Mouse (Mus musculus): ENCODE results near the gene Fam71f2. TPM values are rescaled to one million over a fixed set of nuclear protein-coding genes. Genes with fewer than 3 reads are reported as not detected.
A peak's percentile ranks its signal among the peaks of the same experiment; 100 is the strongest.

Gene Fam71f2
- total RNA-seq (2014; rRNA removed; ENCODE audit: low replicate concordance) (not detected in 2 replicates), polyA plus RNA-seq (2015; fragmentation: Nextera tagmentation; extraction: Ambion mirVana) (0.12 and 0.18 TPM in 2 replicates)

DNA sequence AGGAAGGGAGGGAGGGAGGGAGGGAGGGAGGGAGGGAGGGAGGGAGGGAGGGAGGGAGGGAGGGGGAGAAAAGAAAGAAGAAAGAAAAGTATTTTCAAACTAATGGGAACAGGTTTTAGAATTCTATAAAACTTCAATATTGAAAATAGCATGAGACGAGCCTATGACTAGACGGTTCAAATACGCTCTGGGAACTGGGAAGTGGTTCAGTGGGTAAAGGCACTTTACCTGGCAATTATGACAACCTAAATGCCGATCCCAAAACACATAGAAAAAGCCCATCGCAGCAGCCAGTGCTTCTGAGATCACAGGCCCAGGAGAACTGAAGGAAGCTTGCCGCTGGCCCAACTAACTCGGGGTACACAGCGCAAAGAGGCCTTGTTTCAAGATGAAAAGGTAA lies at the start of gene Fam71f2:
TSS of gene Fam71f2 (plus strand) at position 301 of the 400 bp plus-strand sequence.
- H3K27me3 ChIP-seq (ENCODE audit: control insufficient read depth, insufficient read depth, low read length): no peaks in the 10 kb centered on the region
- DNase-seq (ENCODE audit: low spot score) (no peak), ATAC-seq (ENCODE audit: insufficient read depth, low read depth) (no peak)
- H3K9me3 ChIP-seq (replicated peaks; ENCODE audit: control insufficient read depth, low read length): no peaks in the 10 kb centered on the region
- peaks cover 14% of the 10 kb centered on the region; the same call in 1 of the 2 replicates for H3K36me3 ChIP-seq (replicated peaks; ENCODE audit: control insufficient read depth, insufficient read depth, low read length)
- WGBS: 78% methylated on average over 8 of the region's 8 CpGs
- peak within 1 kb of the TSS; percentile 54 for H3K27ac ChIP-seq (ENCODE audit: low read depth)
- no peak within 1 kb of the TSS for H3K4me3 ChIP-seq (ENCODE audit: low read depth, low read length)
- TF ChIP-seq CTCF (IDR thresholded peaks at IDR 0.05; ENCODE audit: low read depth) (no peak), EP300 (IDR thresholded peaks at IDR 0.05; ENCODE audit: low read depth) (no peak)
- H3K4me1 ChIP-seq (ENCODE audit: control insufficient read depth, insufficient read depth): no peaks in the 10 kb centered on the region
- H3K9ac ChIP-seq (replicated peaks; ENCODE audit: low read depth, low read length): no peak within 1 kb of the TSS
- H3K4me2 ChIP-seq (ENCODE audit: low read depth, low read length): no peak within 1 kb of the TSS

DNA sequence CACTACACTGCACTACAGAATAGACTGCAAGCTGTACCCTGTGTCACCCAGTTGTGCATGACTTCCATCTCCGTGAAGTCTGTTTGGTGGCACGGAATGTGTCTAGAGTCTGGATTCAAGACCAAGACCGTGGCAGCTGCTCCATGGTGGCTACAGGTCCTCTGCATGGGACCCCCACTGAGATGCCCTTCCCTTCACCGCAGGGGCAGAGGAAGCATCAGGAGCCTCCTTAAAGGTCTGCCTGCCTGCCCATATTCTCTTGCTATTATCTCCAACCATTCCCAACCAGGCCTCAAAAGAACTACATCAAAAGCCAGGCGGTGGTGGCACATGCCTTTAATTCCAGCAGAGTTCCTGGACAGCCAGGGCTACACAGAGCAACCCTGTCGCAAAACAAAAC lies 49.0 kb upstream of the Fam71f2 start:
- no peak for ATAC-seq (ENCODE audit: insufficient read depth, low read depth)
- Histone ChIP-seq H3K27me3 (ENCODE audit: control insufficient read depth, insufficient read depth, low read length) (no peaks in the 10 kb centered on the region), H3K9me3 (replicated peaks; ENCODE audit: control insufficient read depth, low read length) (no peaks in the 10 kb centered on the region), H3K4me3 (ENCODE audit: low read depth, low read length) (no peak overlapping the region), H3K9ac (replicated peaks; ENCODE audit: low read depth, low read length) (no peak overlapping the region), H3K36me3 (replicated peaks; ENCODE audit: control insufficient read depth, insufficient read depth, low read length) (no peaks in the 10 kb centered on the region), H3K27ac (ENCODE audit: low read depth) (no peak overlapping the region), H3K4me2 (ENCODE audit: low read depth, low read length) (no peak overlapping the region), H3K4me1 (ENCODE audit: control insufficient read depth, insufficient read depth) (no peaks in the 10 kb centered on the region)
- WGBS: 49% methylated on average over 6 of the region's 6 CpGs
- TF ChIP-seq CTCF (IDR thresholded peaks at IDR 0.05; ENCODE audit: low read depth): no peak
- no peak for TF ChIP-seq EP300 (IDR thresholded peaks at IDR 0.05; ENCODE audit: low read depth)
- DNase-seq (ENCODE audit: low spot score): no peak

DNA sequence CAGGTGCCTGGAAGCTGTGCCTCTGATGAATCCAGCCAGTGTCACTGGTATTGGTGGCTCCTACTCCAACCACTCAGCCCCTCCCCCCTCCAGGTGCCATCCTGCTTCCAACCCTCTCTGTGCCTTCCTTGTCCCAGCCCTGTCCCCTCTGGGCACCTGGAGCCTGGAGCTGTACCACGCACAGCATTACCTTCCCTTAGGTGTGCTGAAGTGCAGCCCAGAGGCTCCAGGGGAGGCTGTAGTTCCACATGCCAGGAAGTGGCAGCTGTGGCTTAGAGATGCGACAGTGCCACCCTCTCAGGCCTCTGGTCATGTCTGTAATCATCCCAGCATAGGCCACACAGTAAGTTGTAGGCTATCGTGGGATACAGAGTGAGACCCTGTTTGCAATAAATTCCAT lies 47.6 kb upstream of the Fam71f2 start:
- no peak overlapping the region for H3K4me2 ChIP-seq (ENCODE audit: low read depth, low read length)
- H3K27me3 ChIP-seq (ENCODE audit: control insufficient read depth, insufficient read depth, low read length): no peaks in the 10 kb centered on the region
- H3K9me3 ChIP-seq (replicated peaks; ENCODE audit: control insufficient read depth, low read length): no peaks in the 10 kb centered on the region
- ATAC-seq (ENCODE audit: insufficient read depth, low read depth) (no peak), DNase-seq (ENCODE audit: low spot score) (no peak)
- H3K4me3 ChIP-seq (ENCODE audit: low read depth, low read length): no peak overlapping the region
- H3K27ac ChIP-seq (ENCODE audit: low read depth): peak overlapping the region; percentile 43; the same call in 1 of the 2 replicates
- TF ChIP-seq EP300 (IDR thresholded peaks at IDR 0.05; ENCODE audit: low read depth): no peak
- no peak for TF ChIP-seq CTCF (IDR thresholded peaks at IDR 0.05; ENCODE audit: low read depth)
- WGBS: 73% methylated on average over 3 of the region's 3 CpGs
- no peaks in the 10 kb centered on the region for H3K36me3 ChIP-seq (replicated peaks; ENCODE audit: control insufficient read depth, insufficient read depth, low read length)
- no peak overlapping the region for H3K9ac ChIP-seq (replicated peaks; ENCODE audit: low read depth, low read length)
- H3K4me1 ChIP-seq (ENCODE audit: control insufficient read depth, insufficient read depth): no peaks in the 10 kb centered on the region

DNA sequence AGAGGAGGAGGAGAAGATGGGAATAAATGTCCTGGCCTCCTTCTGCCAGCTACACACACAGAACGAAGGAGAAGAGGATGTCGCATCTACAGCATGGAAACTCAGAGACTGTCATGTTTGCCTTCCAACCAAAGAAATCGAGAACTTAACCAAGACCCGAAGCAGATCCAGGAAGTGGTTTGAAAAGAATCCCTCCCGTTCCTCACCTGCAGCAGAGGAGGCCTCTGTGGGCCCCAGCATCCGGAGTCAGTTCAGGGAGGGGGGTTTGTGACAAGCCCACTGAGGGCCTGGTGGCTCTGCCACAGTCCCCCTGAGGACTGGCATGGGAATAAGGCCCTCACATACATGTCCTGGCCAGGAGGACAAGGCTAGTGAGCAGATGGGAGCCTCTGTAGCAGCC lies 47.1 kb upstream of the Fam71f2 start:
- no peak overlapping the region for H3K9ac ChIP-seq (replicated peaks; ENCODE audit: low read depth, low read length)
- H3K4me3 ChIP-seq (ENCODE audit: low read depth, low read length): no peak overlapping the region
- DNase-seq (ENCODE audit: low spot score): no peak
- no peaks in the 10 kb centered on the region for H3K4me1 ChIP-seq (ENCODE audit: control insufficient read depth, insufficient read depth)
- H3K27ac ChIP-seq (ENCODE audit: low read depth): peak overlapping the region; percentile 43; the same call in 1 of the 2 replicates
- H3K27me3 ChIP-seq (ENCODE audit: control insufficient read depth, insufficient read depth, low read length): no peaks in the 10 kb centered on the region
- TF ChIP-seq EP300 (IDR thresholded peaks at IDR 0.05; ENCODE audit: low read depth) (no peak), CTCF (IDR thresholded peaks at IDR 0.05; ENCODE audit: low read depth) (no peak)
- H3K9me3 ChIP-seq (replicated peaks; ENCODE audit: control insufficient read depth, low read length): no peaks in the 10 kb centered on the region
- 63% methylated on average over 6 of the region's 6 CpGs for WGBS
- no peak overlapping the region for H3K4me2 ChIP-seq (ENCODE audit: low read depth, low read length)
- no peaks in the 10 kb centered on the region for H3K36me3 ChIP-seq (replicated peaks; ENCODE audit: control insufficient read depth, insufficient read depth, low read length)
- ATAC-seq (ENCODE audit: insufficient read depth, low read depth): no peak

DNA sequence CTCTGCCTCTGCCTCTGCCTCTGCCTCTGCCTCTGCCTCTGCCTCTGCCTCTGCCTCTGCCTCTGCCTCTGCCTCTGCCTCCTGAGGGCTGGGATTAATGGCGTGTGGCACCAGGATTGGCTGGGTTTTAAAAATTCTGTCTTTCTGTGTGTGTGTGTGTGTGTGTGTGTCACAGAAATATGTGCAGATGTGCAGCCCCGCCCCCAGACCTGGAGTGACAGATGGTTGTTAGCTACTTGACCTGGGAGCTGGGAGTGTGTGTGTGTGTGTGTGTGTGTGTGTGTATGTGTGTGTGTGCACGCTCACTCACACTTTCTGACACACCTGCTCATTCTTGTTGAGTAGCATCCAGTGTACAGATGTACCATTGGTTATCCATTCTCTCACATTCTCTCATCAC lies 45.7 kb upstream of the Fam71f2 start:
- WGBS: 63% methylated on average over 3 of the region's 3 CpGs
- Histone ChIP-seq H3K27ac (ENCODE audit: low read depth) (no peak overlapping the region), H3K9ac (replicated peaks; ENCODE audit: low read depth, low read length) (no peak overlapping the region), H3K27me3 (ENCODE audit: control insufficient read depth, insufficient read depth, low read length) (no peaks in the 10 kb centered on the region), H3K4me3 (ENCODE audit: low read depth, low read length) (no peak overlapping the region), H3K4me2 (ENCODE audit: low read depth, low read length) (no peak overlapping the region), H3K9me3 (replicated peaks; ENCODE audit: control insufficient read depth, low read length) (no peaks in the 10 kb centered on the region), H3K4me1 (ENCODE audit: control insufficient read depth, insufficient read depth) (no peaks in the 10 kb centered on the region), H3K36me3 (replicated peaks; ENCODE audit: control insufficient read depth, insufficient read depth, low read length) (no peaks in the 10 kb centered on the region)
- DNase-seq (ENCODE audit: low spot score) (no peak), ATAC-seq (ENCODE audit: insufficient read depth, low read depth) (no peak)
- TF ChIP-seq EP300 (IDR thresholded peaks at IDR 0.05; ENCODE audit: low read depth) (no peak), CTCF (IDR thresholded peaks at IDR 0.05; ENCODE audit: low read depth) (no peak)

DNA sequence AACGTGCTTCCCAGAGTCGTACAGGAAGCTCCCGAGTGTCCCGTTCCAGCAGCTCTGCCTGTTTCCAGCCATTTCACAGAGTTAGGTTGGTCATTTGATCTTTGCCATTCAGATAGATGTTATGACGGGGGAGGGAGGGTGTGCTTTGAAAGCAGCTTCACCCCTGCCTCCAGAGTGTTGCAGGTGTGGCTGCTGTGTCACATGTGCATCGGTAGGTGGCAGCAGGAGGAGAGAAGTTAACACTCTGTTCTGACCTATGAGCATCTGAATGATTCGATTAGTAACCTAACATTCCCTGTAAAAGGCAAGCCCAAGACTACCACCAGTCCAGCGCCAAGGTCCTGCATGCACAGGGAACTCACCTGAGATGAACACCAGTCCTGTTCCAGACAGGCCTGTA lies 45.1 kb upstream of the Fam71f2 start:
- WGBS: 40% methylated on average over 8 of the region's 8 CpGs
- ATAC-seq (ENCODE audit: insufficient read depth, low read depth): no peak
- no peaks in the 10 kb centered on the region for H3K4me1 ChIP-seq (ENCODE audit: control insufficient read depth, insufficient read depth)

More for the DNA sequence above, 45.1 kb upstream of the Fam71f2 start:
- H3K4me3 ChIP-seq (ENCODE audit: low read depth, low read length): no peak overlapping the region
- H3K9ac ChIP-seq (replicated peaks; ENCODE audit: low read depth, low read length): no peak overlapping the region
- no peak overlapping the region for H3K27ac ChIP-seq (ENCODE audit: low read depth)
- H3K27me3 ChIP-seq (ENCODE audit: control insufficient read depth, insufficient read depth, low read length): no peaks in the 10 kb centered on the region
- H3K9me3 ChIP-seq (replicated peaks; ENCODE audit: control insufficient read depth, low read length): no peaks in the 10 kb centered on the region
- TF ChIP-seq CTCF (IDR thresholded peaks at IDR 0.05; ENCODE audit: low read depth) (peak; percentile 62), EP300 (IDR thresholded peaks at IDR 0.05; ENCODE audit: low read depth) (no peak)
- DNase-seq (ENCODE audit: low spot score): no peak
- no peak overlapping the region for H3K4me2 ChIP-seq (ENCODE audit: low read depth, low read length)
- no peaks in the 10 kb centered on the region for H3K36me3 ChIP-seq (replicated peaks; ENCODE audit: control insufficient read depth, insufficient read depth, low read length)
